Mouse (Mus musculus) forebrain, embryonic 11.5 days (tissue): ENCODE data around the gene Sesn1. TPM values are rescaled to one million over a fixed set of nuclear protein-coding genes. Genes with fewer than 3 reads are reported as not detected.

Experiments used
- ATAC-seq: fragments of 200-750 bp; cut with Nextera tagmentation; replicated peaks from 2 replicates; pipeline ENCODE4 v1.8.0; 2017; ENCODE audit warnings: moderate TSS enrichment; ENCODE audit not compliant: low FRiP score
- DNase-seq: peaks from one replicate; pipeline ENCODE4 v3.0.0-alpha.2; 2017; ENCODE audit warnings: low spot score
- H3K27ac ChIP-seq: fragments of 300-500 bp; sonication (generic); 2 replicates; pipeline ENCODE4 v1.5.1; 2014; ENCODE audit warnings: low read depth, low read length
- H3K27me3 ChIP-seq: fragments of 300-500 bp; sonication (generic); 2 replicates; pipeline ENCODE4 v1.6.1; 2014; ENCODE audit warnings: mild to moderate bottlenecking, low read length, mixed read lengths; ENCODE audit not compliant: control insufficient read depth, insufficient read depth
- H3K36me3 ChIP-seq: fragments of 300-500 bp; sonication (generic); 2 replicates; pipeline ENCODE4 v1.6.1; 2014; ENCODE audit warnings: mild to moderate bottlenecking, low read length, moderate library complexity, mixed read lengths; ENCODE audit not compliant: control insufficient read depth, insufficient read depth
- H3K4me1 ChIP-seq: fragments of 300-500 bp; sonication (generic); replicated peaks from 2 replicates; pipeline ENCODE4 v1.6.1; 2014; ENCODE audit warnings: low read length, mixed read lengths; ENCODE audit not compliant: control insufficient read depth, insufficient read depth
- H3K4me2 ChIP-seq: fragments of 300-500 bp; sonication (generic); 2 replicates; pipeline ENCODE4 v1.6.1; 2014; ENCODE audit warnings: low read depth, mild to moderate bottlenecking, low read length, moderate library complexity, mixed read lengths; ENCODE audit not compliant: severe bottlenecking
- H3K4me3 ChIP-seq: fragments of 300-500 bp; sonication (generic); 2 replicates; pipeline ENCODE4 v1.5.1; 2014; ENCODE audit warnings: low read depth, low read length
- H3K9ac ChIP-seq: fragments of 300-500 bp; sonication (generic); 2 replicates; pipeline ENCODE4 v1.6.1; 2014; ENCODE audit warnings: low read length
- H3K9me3 ChIP-seq: fragments of 300-500 bp; sonication (generic); 2 replicates; pipeline ENCODE4 v1.6.1; 2016; ENCODE audit warnings: low read length, mixed read lengths; ENCODE audit not compliant: control insufficient read depth
- WGBS: fragments of 180-500 bp; shearing (Covaris S2); extraction: QIAGEN DNeasy Blood & Tissue Kit; methylation state at CpG from one replicate; pipeline ENCODE4 v1.1.7; 2014; 5-methylcytosine and 5-hydroxymethylcytosine counted together
- polyA plus RNA-seq: library from polyadenylated mRNA; unstranded; fragments of >200 nt; fragmentation: Nextera tagmentation; extraction: Ambion mirVana; gene quantifications from 2 replicates; pipeline ENCODE4 v1.2.1, GENCODE M21; 2014

The Sesn1 gene
- polyA plus RNA-seq, 1 experiment from 2014 or later: 22.5 TPM

GRCm38 (mm10) chr10:41838911-41839310 lies 29.2 kb downstream of the Sesn1 start:
- H3K9ac ChIP-seq: no peak overlapping the region
- no peak overlapping the region for H3K4me2 ChIP-seq
- no peaks in the 10 kb centered on the region for H3K4me1 ChIP-seq
- 89% methylated on average over 4 of the region's 4 CpGs for WGBS
- no peak overlapping the region for H3K27ac ChIP-seq
- DNase-seq (no peak), ATAC-seq (no peak)
- H3K27me3 ChIP-seq: no peaks in the 10 kb centered on the region
- no peaks in the 10 kb centered on the region for H3K36me3 ChIP-seq
- no peaks in the 10 kb centered on the region for H3K9me3 ChIP-seq
- no peak overlapping the region for H3K4me3 ChIP-seq

GRCm38 (mm10) chr10:41847737-41848136 lies 38.0 kb downstream of the Sesn1 start:
- Histone ChIP-seq H3K4me1 (no peaks in the 10 kb centered on the region), H3K27ac (no peak overlapping the region), H3K4me3 (no peak overlapping the region), H3K9me3 (no peaks in the 10 kb centered on the region), H3K4me2 (no peak overlapping the region), H3K9ac (no peak overlapping the region), H3K36me3 (no peaks in the 10 kb centered on the region), H3K27me3 (no peaks in the 10 kb centered on the region)
- no peak for ATAC-seq
- 97% methylated on average over 8 of the region's 8 CpGs for WGBS
- no peak for DNase-seq

- H3K4me3 ChIP-seq: no peak overlapping the region
- H3K4me2 ChIP-seq: no peak overlapping the region
- no peaks in the 10 kb centered on the region for H3K27me3 ChIP-seq
- no peak overlapping the region for H3K9ac ChIP-seq
- DNase-seq: no peak
- no peaks in the 10 kb centered on the region for H3K9me3 ChIP-seq
- H3K27ac ChIP-seq: no peak overlapping the region
- H3K4me1 ChIP-seq: no peaks in the 10 kb centered on the region
- 99% methylated on average over 2 of the region's 2 CpGs for WGBS
- no peak for ATAC-seq
- no peaks in the 10 kb centered on the region for H3K36me3 ChIP-seq
Observed at GRCm38 (mm10) chr10:41848721-41849120, 39.0 kb downstream of the Sesn1 start.

- no peak overlapping the region for H3K4me2 ChIP-seq
- no peak overlapping the region for H3K9ac ChIP-seq
- H3K27ac ChIP-seq: no peak overlapping the region
- DNase-seq (no peak), ATAC-seq (no peak)
- H3K9me3 ChIP-seq: no peaks in the 10 kb centered on the region
- H3K27me3 ChIP-seq: no peaks in the 10 kb centered on the region
- no peaks in the 10 kb centered on the region for H3K4me1 ChIP-seq
- H3K4me3 ChIP-seq: no peak overlapping the region
- no peaks in the 10 kb centered on the region; the same call in 1 of the 2 replicates for H3K36me3 ChIP-seq
Observed at GRCm38 (mm10) chr10:41859820-41860219, 50.1 kb downstream of the Sesn1 start.

GRCm38 (mm10) chr10:41860275-41860688 lies 50.5 kb downstream of the Sesn1 start:
- WGBS: 87% methylated on average over 2 of the region's 2 CpGs
- H3K27me3 ChIP-seq: no peaks in the 10 kb centered on the region
- H3K27ac ChIP-seq: no peak overlapping the region
- ATAC-seq (no peak), DNase-seq (no peak)
- no peak overlapping the region for H3K9ac ChIP-seq
- H3K36me3 ChIP-seq: no peaks in the 10 kb centered on the region; the same call in 1 of the 2 replicates
- H3K4me1 ChIP-seq: no peaks in the 10 kb centered on the region
- no peak overlapping the region for H3K4me3 ChIP-seq
- H3K4me2 ChIP-seq: no peak overlapping the region
- H3K9me3 ChIP-seq: no peaks in the 10 kb centered on the region

GRCm38 (mm10) chr10:41863053-41863452 lies 53.3 kb downstream of the Sesn1 start:
- no peaks in the 10 kb centered on the region; the same call in 1 of the 2 replicates for H3K36me3 ChIP-seq
- H3K4me2 ChIP-seq: no peak overlapping the region
- WGBS: 76% methylated on average over 2 of the region's 2 CpGs
- DNase-seq (no peak), ATAC-seq (no peak)
- H3K4me1 ChIP-seq: no peaks in the 10 kb centered on the region
- no peak overlapping the region for H3K27ac ChIP-seq
- no peak overlapping the region for H3K4me3 ChIP-seq
- H3K27me3 ChIP-seq: no peaks in the 10 kb centered on the region
- no peaks in the 10 kb centered on the region for H3K9me3 ChIP-seq
- no peak overlapping the region for H3K9ac ChIP-seq

- H3K9me3 ChIP-seq: no peaks in the 10 kb centered on the region
- no peak overlapping the region for H3K9ac ChIP-seq
- no peak for DNase-seq
- no peaks in the 10 kb centered on the region for H3K4me1 ChIP-seq
- no peaks in the 10 kb centered on the region for H3K27me3 ChIP-seq
- H3K36me3 ChIP-seq: no peaks in the 10 kb centered on the region
- no peak overlapping the region for H3K27ac ChIP-seq
- WGBS: 73% methylated on average over 3 of the region's 3 CpGs
- no peak overlapping the region for H3K4me2 ChIP-seq
- ATAC-seq: no peak
- no peak overlapping the region for H3K4me3 ChIP-seq
Observed at GRCm38 (mm10) chr10:41866069-41866837, 56.5 kb downstream of the Sesn1 start.

- Histone ChIP-seq H3K27me3 (no peaks in the 10 kb centered on the region), H3K4me1 (no peaks in the 10 kb centered on the region), H3K4me3 (no peak overlapping the region), H3K9ac (no peak overlapping the region), H3K4me2 (no peak overlapping the region), H3K36me3 (no peaks in the 10 kb centered on the region), H3K9me3 (no peaks in the 10 kb centered on the region), H3K27ac (no peak overlapping the region)
- no peak for ATAC-seq
- DNase-seq: no peak
Observed at GRCm38 (mm10) chr10:41866838-41867154, 57.1 kb downstream of the Sesn1 start.

- no peak overlapping the region for H3K9ac ChIP-seq
- 72% methylated on average over 5 of the region's 5 CpGs for WGBS
- no peaks in the 10 kb centered on the region for H3K36me3 ChIP-seq
- H3K4me2 ChIP-seq: no peak overlapping the region
- ATAC-seq (no peak), DNase-seq (no peak)
- no peak overlapping the region for H3K27ac ChIP-seq
- no peak overlapping the region for H3K4me3 ChIP-seq
- H3K4me1 ChIP-seq: no peaks in the 10 kb centered on the region
- no peaks in the 10 kb centered on the region for H3K27me3 ChIP-seq
- no peaks in the 10 kb centered on the region for H3K9me3 ChIP-seq
Observed at GRCm38 (mm10) chr10:41867956-41868355, 58.2 kb downstream of the Sesn1 start.
